Mouse (Mus musculus): ENCODE data around the gene Unc5cl. TPM values are rescaled to one million over a fixed set of nuclear protein-coding genes. Genes with fewer than 3 reads are reported as not detected.
"Not testable (repeated sequence)": the region's sequence is repeated elsewhere in the genome, so short reads cannot be mapped to it uniquely, and the experiment has no call there.

Gene Unc5cl
- polyA plus RNA-seq, 1 experiment from 2014 or later, result 0.13 TPM

DNA sequence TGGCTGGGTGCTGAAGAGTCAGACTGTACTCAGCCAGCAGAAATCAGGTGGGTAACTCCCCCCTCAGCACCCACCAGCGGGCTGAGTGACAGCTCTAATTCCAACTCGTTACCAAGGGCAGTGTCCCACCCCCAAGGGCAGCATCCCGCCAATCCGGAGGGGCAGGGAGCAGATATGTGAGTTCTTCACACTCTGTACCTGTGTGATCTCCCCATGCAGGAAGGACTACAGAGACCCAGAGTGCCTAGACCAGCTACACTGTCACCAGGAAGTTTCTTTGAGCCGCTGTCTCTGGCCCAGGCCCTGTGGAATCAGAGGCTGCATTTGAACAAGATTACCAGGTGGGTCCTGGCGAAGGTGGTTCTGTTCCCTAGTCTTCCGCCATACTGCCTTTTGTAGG, 511 bp upstream of the Unc5cl start:
- no peak overlapping the region for H3K27ac ChIP-seq (replicated peaks; ENCODE audit: low read depth, low read length)

DNA sequence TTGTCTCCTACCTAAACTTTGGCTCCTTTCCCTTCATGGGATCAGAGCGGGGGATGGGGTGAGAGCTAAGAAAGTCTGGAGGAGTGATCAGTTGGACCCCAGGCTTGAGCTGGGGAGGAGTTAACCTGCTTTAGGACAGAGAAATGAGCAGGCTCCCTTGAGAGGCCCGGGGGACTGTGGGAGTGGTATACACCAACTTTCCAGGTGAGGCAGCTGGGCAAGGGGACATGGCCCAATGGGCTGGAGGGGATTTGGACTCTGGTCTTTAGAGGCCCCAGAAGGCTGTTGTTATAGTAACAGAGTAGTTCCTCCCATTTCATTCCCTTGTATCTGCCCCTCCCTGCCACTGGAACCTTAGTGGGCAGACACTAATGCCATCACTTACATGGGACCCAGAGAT, 1.3 kb downstream of the Unc5cl start:
- H3K36me3 ChIP-seq (ENCODE audit: control insufficient read depth, insufficient read depth, low read length), result no peaks in the 10 kb centered on the region
- H3K27me3 ChIP-seq (replicated peaks; ENCODE audit: control insufficient read depth, insufficient read depth, low read length), result no peaks in the 10 kb centered on the region
- H3K27ac ChIP-seq (replicated peaks; ENCODE audit: low read depth, low read length), result no peak overlapping the region
- no peak overlapping the region for H3K9ac ChIP-seq (ENCODE audit: low read depth, low read length)
- ATAC-seq (ENCODE audit: low read depth) (no peak), DNase-seq (ENCODE audit: low spot score) (no peak)
- 92% methylated on average over 2 of the region's 2 CpGs for WGBS
- H3K9me3 ChIP-seq (ENCODE audit: control insufficient read depth, low read length), result no peaks in the 10 kb centered on the region
- no peak overlapping the region for H3K4me2 ChIP-seq (ENCODE audit: low read depth, low read length)
- H3K4me3 ChIP-seq (ENCODE audit: low read depth, low read length), result no peak overlapping the region
- H3K4me1 ChIP-seq (ENCODE audit: control insufficient read depth, insufficient read depth, low read length), result no peaks in the 10 kb centered on the region

More for the DNA sequence above, 511 bp upstream of the Unc5cl start:
- Histone ChIP-seq H3K4me3 (ENCODE audit: low read depth, low read length) (no peak overlapping the region), H3K36me3 (ENCODE audit: control insufficient read depth, insufficient read depth, low read length) (no peaks in the 10 kb centered on the region), H3K4me2 (ENCODE audit: low read depth, low read length) (0 out of 2 replicates have a peak overlapping the region, but pooled peaks have one; percentile 7), H3K9ac (ENCODE audit: low read depth, low read length) (no peak overlapping the region), H3K4me1 (ENCODE audit: control insufficient read depth, insufficient read depth, low read length) (no peaks in the 10 kb centered on the region), H3K9me3 (ENCODE audit: control insufficient read depth, low read length) (no peaks in the 10 kb centered on the region), H3K27me3 (replicated peaks; ENCODE audit: control insufficient read depth, insufficient read depth, low read length) (no peaks in the 10 kb centered on the region)
- DNase-seq (ENCODE audit: low spot score) (no peak), ATAC-seq (ENCODE audit: low read depth) (no peak)
- WGBS, result 54% methylated on average over 7 of the region's 7 CpGs

DNA sequence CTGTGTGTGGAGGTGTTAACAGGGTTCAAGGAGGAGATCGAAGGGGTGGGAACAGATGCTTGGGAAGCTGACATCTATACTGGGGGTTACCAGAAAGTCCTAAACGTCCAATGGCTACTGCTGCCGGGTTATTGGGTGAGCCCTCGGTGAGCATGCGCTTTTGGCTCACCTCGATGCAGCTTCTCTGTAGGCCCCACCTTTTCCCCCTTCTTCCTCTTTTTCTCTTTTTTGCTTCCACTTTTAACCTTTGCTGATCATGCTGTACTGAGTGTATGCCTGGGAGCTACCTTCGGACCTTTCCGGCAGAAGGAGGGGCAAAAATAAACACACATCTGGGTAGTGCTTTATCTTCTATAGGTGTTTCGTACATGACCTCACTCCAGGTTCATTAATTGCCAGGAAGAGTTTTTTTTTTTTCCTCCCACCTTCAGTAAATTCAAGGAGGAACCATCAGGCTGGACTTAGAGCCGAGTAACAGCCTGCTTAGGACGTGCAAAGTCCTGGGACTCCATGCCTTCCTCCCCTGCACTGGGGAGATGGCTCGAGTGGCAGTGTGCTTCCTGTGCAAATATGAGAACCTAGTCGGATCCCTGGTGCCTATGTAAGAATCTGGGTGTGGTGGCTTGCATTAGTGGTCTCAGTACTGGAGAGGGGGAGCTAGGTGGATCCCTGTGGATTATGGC, 3.4 kb downstream of the Unc5cl start:
- Histone ChIP-seq H3K4me2 (ENCODE audit: low read depth, low read length) (no peak overlapping the region), H3K9me3 (ENCODE audit: control insufficient read depth, low read length) (no peaks in the 10 kb centered on the region), H3K9ac (ENCODE audit: low read depth, low read length) (no peak overlapping the region), H3K4me1 (ENCODE audit: control insufficient read depth, insufficient read depth, low read length) (no peaks in the 10 kb centered on the region), H3K4me3 (ENCODE audit: low read depth, low read length) (no peak overlapping the region), H3K27me3 (replicated peaks; ENCODE audit: control insufficient read depth, insufficient read depth, low read length) (no peaks in the 10 kb centered on the region), H3K36me3 (ENCODE audit: control insufficient read depth, insufficient read depth, low read length) (no peaks in the 10 kb centered on the region), H3K27ac (replicated peaks; ENCODE audit: low read depth, low read length) (no peak overlapping the region)
- WGBS, result 79% methylated on average over 13 of the region's 13 CpGs
- DNase-seq (ENCODE audit: low spot score) (no peak), ATAC-seq (ENCODE audit: low read depth) (no peak)

DNA sequence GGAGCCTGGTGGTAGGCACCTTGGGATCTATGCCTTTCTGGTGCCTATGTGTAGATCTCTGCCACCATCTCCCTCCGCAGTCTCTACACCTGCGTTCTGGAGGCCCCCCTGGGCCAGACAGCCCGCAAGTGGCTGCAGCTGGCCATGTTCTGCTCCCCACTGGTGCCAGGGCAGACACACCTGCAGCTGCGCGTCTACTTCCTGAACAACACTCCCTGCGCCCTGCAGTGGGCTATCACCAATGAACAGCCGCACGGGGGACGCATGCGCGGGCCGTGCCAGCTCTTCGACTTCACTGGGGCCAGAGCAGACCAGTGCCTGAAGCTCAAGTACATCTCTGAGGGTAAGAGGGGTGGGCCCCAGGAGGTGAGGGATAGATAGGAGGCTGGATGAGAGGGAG, 7.4 kb downstream of the Unc5cl start:
- no peak overlapping the region for H3K27ac ChIP-seq (replicated peaks; ENCODE audit: low read depth, low read length)
- peaks cover 8% of the 10 kb centered on the region; the same call in 1 of the 2 replicates for H3K27me3 ChIP-seq (replicated peaks; ENCODE audit: control insufficient read depth, insufficient read depth, low read length)
- H3K9ac ChIP-seq (ENCODE audit: low read depth, low read length), result no peak overlapping the region
- WGBS, result 95% methylated on average over 13 of the region's 13 CpGs
- H3K4me2 ChIP-seq (ENCODE audit: low read depth, low read length), result no peak overlapping the region
- H3K36me3 ChIP-seq (ENCODE audit: control insufficient read depth, insufficient read depth, low read length), result no peaks in the 10 kb centered on the region
- H3K9me3 ChIP-seq (ENCODE audit: control insufficient read depth, low read length), result no peaks in the 10 kb centered on the region
- ATAC-seq (ENCODE audit: low read depth) (no peak), DNase-seq (ENCODE audit: low spot score) (no peak)
- H3K4me1 ChIP-seq (ENCODE audit: control insufficient read depth, insufficient read depth, low read length), result no peaks in the 10 kb centered on the region
- no peak overlapping the region for H3K4me3 ChIP-seq (ENCODE audit: low read depth, low read length)

DNA sequence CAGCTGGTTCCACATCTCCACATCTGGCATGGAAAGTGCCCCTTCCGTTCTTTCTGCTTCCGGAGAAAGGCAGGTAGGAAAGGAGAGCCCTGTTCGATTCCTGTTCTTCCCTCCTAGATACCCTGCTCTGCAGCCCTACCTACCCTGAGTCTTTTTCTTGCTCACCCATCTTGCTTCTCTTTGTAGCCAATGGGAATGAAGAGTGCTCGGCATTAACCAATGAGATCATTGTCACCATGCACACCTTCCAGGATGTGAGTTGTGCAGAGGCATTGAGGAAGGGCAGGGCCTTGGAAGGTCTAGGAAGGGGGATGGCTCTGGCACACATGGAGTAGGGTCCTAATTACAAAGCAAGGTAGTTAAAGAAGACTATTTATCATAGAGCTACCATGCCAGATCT, 8.7 kb downstream of the Unc5cl start:
- WGBS, result 95% methylated on average over 4 of the region's 4 CpGs
- Histone ChIP-seq H3K9ac (ENCODE audit: low read depth, low read length) (no peak overlapping the region), H3K27ac (replicated peaks; ENCODE audit: low read depth, low read length) (no peak overlapping the region), H3K27me3 (replicated peaks; ENCODE audit: control insufficient read depth, insufficient read depth, low read length) (peaks cover 11% of the 10 kb centered on the region; the same call in 1 of the 2 replicates), H3K4me2 (ENCODE audit: low read depth, low read length) (no peak overlapping the region), H3K36me3 (ENCODE audit: control insufficient read depth, insufficient read depth, low read length) (no peaks in the 10 kb centered on the region), H3K9me3 (ENCODE audit: control insufficient read depth, low read length) (no peaks in the 10 kb centered on the region), H3K4me1 (ENCODE audit: control insufficient read depth, insufficient read depth, low read length) (no peaks in the 10 kb centered on the region), H3K4me3 (ENCODE audit: low read depth, low read length) (no peak overlapping the region)
- ATAC-seq (ENCODE audit: low read depth) (no peak), DNase-seq (ENCODE audit: low spot score) (no peak)

DNA sequence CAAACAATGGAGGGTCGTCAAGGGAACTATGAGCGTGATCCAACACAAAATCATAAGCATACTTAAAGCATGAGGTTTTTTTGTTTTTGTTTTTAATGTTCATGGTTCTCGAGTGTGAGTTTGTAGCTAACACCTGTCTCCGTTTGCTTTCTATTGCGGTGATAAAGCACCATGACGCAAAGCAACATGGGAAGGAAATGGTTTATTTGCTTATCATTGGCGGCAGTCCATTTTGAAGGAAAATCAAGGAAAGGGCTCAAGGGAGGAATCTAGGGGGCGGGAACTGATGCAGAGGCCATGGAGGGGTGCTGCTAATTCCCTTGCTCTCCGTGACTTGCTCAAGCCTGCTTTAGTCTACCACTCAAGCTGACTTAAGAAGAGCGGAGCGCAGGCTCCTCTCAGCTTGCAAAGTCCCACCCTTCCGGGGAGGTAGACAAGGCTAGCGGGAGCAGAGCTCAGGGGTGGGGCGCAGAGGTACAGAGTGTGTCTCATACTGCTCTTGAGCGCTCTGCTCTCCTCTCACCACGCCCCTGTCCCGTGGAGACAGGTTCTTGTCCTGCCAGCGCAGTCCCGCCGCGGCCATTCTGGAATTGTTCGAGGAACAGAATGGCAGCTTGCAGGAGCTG, 12.2 kb downstream of the Unc5cl start:
- no peaks in the 10 kb centered on the region for H3K9me3 ChIP-seq (ENCODE audit: control insufficient read depth, low read length)
- peak overlapping the region; percentile 32 for H3K4me2 ChIP-seq (ENCODE audit: low read depth, low read length)
- peaks cover 11% of the 10 kb centered on the region; the same call in 1 of the 2 replicates for H3K27me3 ChIP-seq (replicated peaks; ENCODE audit: control insufficient read depth, insufficient read depth, low read length)
- H3K36me3 ChIP-seq (ENCODE audit: control insufficient read depth, insufficient read depth, low read length), result no peaks in the 10 kb centered on the region
- H3K4me3 ChIP-seq (ENCODE audit: low read depth, low read length), result no peak overlapping the region
- no peak overlapping the region for H3K9ac ChIP-seq (ENCODE audit: low read depth, low read length)
- H3K27ac ChIP-seq (replicated peaks; ENCODE audit: low read depth, low read length), result no peak overlapping the region
- no peaks in the 10 kb centered on the region for H3K4me1 ChIP-seq (ENCODE audit: control insufficient read depth, insufficient read depth, low read length)
- no peak for DNase-seq (ENCODE audit: low spot score)
- ATAC-seq (ENCODE audit: low read depth), result peak; percentile 33; the same call in 1 of the 2 replicates
- WGBS, result 34% methylated on average over 22 of the region's 22 CpGs

DNA sequence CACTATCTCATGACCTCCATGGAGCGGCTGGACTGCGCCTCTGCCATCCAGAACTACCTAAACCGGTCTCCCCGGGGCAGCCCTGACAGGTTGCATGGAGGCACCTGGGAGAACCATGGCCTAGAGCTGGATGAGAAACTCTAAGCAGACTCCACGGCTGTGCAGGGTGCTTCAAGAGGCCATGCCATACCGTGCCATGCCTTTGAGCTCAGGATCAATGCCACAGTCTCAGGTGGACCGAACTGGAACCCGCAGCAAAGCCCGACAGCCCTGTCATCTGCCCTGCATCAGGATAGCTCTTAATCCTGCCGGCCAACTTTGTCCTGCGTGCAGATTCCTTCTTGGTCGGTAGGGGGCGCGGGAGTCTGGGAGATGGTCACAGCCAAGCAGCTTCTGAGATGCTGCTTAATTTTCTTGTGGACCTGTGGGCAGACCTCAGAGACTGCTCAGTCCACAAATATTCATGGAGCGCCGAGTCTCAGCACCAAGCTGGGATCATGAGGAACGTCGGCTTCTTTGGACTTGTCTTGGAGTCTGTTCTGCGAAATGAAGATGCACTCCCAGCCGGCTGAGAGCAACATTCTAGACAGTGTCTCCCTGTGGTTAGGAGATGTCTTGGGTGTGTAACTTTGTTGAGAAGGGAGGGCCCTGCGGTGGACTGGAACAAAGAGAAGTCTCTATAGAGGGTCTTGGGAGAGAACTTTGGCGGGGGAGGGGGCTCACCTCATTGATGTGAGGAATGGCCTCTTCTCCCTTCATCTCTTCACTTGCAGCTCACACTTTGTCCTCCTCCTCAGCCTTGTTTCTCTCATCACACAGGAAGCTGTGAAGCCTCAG, 12.9 kb downstream of the Unc5cl start:
- Histone ChIP-seq H3K27me3 (replicated peaks; ENCODE audit: control insufficient read depth, insufficient read depth, low read length) (peaks cover 11% of the 10 kb centered on the region; the same call in 1 of the 2 replicates), H3K4me1 (ENCODE audit: control insufficient read depth, insufficient read depth, low read length) (no peaks in the 10 kb centered on the region), H3K9ac (ENCODE audit: low read depth, low read length) (no peak overlapping the region), H3K27ac (replicated peaks; ENCODE audit: low read depth, low read length) (no peak overlapping the region), H3K4me3 (ENCODE audit: low read depth, low read length) (no peak overlapping the region), H3K4me2 (ENCODE audit: low read depth, low read length) (peak overlapping the region; percentile 32), H3K36me3 (ENCODE audit: control insufficient read depth, insufficient read depth, low read length) (no peaks in the 10 kb centered on the region), H3K9me3 (ENCODE audit: control insufficient read depth, low read length) (no peaks in the 10 kb centered on the region)
- peak; percentile 78 for DNase-seq (ENCODE audit: low spot score)
- peak; percentile 77 for ATAC-seq (ENCODE audit: low read depth)
- 6% methylated on average over 22 of the region's 22 CpGs for WGBS

DNA sequence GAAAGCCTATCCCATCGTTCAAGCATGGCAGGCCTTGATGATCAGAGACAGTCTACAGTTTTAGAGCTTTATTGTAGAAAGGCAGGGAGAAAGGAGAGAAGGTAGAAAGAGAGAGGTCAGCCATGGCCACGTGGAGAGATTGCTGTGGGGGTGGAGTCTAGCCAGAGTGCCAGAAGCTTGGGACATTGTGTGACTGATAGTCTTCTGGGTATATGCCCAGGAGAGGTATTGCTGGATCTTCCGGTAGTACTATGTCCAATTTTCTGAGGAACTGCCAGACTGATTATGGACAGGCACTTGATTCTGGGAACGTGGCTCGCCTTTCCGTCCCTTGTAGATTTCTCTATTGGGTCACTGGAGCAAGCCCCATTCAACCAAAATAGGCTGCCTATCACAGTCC, 19.6 kb downstream of the Unc5cl start:
- not testable (repeated sequence) for H3K4me1 ChIP-seq (ENCODE audit: control insufficient read depth, insufficient read depth, low read length); ATAC-seq (ENCODE audit: low read depth); DNase-seq (ENCODE audit: low spot score); H3K9ac ChIP-seq (ENCODE audit: low read depth, low read length); H3K36me3 ChIP-seq (ENCODE audit: control insufficient read depth, insufficient read depth, low read length); H3K9me3 ChIP-seq (ENCODE audit: control insufficient read depth, low read length); H3K27me3 ChIP-seq (replicated peaks; ENCODE audit: control insufficient read depth, insufficient read depth, low read length); H3K27ac ChIP-seq (replicated peaks; ENCODE audit: low read depth, low read length); H3K4me3 ChIP-seq (ENCODE audit: low read depth, low read length); H3K4me2 ChIP-seq (ENCODE audit: low read depth, low read length)
- 82% methylated on average over 6 of the region's 6 CpGs for WGBS

Measured in embryonic facial prominence, embryonic 14.5 days (tissue).